Mouse (Mus musculus): ENCODE measurements around the gene Cyp2j7.
"Not testable (repeated sequence)": the region's sequence is repeated elsewhere in the genome, so short reads cannot be mapped to it uniquely, and the experiment has no call there.

DNA sequence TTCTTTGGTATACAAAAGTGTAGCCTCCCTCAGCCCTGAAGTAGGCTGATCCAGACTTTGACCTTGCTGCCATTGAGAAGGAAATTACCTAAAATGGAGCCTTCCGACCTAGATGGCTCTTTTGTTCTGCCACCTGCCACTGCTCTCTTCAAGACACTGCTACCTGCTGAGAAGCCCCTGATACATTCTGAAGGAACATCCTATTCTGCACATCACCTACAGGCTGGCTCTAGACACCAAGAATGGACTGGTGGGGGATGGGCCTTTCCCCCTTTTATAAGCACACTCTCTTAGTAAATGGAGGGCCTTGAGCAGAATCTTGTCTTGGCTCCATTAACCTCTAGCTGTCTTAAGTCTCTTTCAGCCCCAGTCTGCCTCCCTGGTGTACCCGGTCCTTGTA, 51.7 kb downstream of the Cyp2j7 start:
- not testable (repeated sequence) for TF ChIP-seq GATA1, TAL1 (IDR thresholded peaks at IDR 0.05; ENCODE audit: low read length)

All from erythroblast, embryonic 14.5 days (primary cell).